Mouse (Mus musculus): Measurements from ENCODE around the gene Dmtf1. TPM values are rescaled to one million over a fixed set of nuclear protein-coding genes. Genes with fewer than 3 reads are reported as not detected.
A peak's percentile ranks its signal among the peaks of the same experiment; 100 is the strongest.

Gene Dmtf1
- polyA plus RNA-seq, 1 experiment from 2014 or later: 44.9 TPM

GRCm38 (mm10) chr5:9157336-9157735 lies 4.2 kb downstream of the Dmtf1 start:
- no peak for ATAC-seq (ENCODE audit: low read depth)
- no peaks in the 10 kb centered on the region for H3K36me3 ChIP-seq (ENCODE audit: control insufficient read depth, insufficient read depth, low read length)
- peaks cover 4% of the 10 kb centered on the region; the same call in 1 of the 2 replicates for H3K4me1 ChIP-seq (replicated peaks; ENCODE audit: control insufficient read depth, insufficient read depth, low read length)
- H3K9ac ChIP-seq (ENCODE audit: low read length): no peak overlapping the region
- no peaks in the 10 kb centered on the region for H3K9me3 ChIP-seq (ENCODE audit: control insufficient read depth, low read length)
- no peak overlapping the region for H3K4me3 ChIP-seq (ENCODE audit: low read length)
- no peaks in the 10 kb centered on the region for H3K27me3 ChIP-seq (ENCODE audit: control insufficient read depth, insufficient read depth, low read depth, low read length)
- WGBS: 77% methylated on average over 1 of the region's 1 CpGs
- H3K4me2 ChIP-seq (ENCODE audit: low read depth, low read length): no peak overlapping the region
- no peak overlapping the region for H3K27ac ChIP-seq (ENCODE audit: low read length)

- no peak for ATAC-seq (ENCODE audit: low read depth)
Observed at GRCm38 (mm10) chr5:9156746-9157145, 4.8 kb downstream of the Dmtf1 start.

GRCm38 (mm10) chr5:9149273-9149850 lies 12.2 kb downstream of the Dmtf1 start:
- peaks cover 11% of the 10 kb centered on the region for H3K36me3 ChIP-seq (ENCODE audit: control insufficient read depth, insufficient read depth, low read length)
- no peak overlapping the region for H3K4me2 ChIP-seq (ENCODE audit: low read depth, low read length)
- H3K27ac ChIP-seq (ENCODE audit: low read length): no peak overlapping the region
- H3K4me1 ChIP-seq (replicated peaks; ENCODE audit: control insufficient read depth, insufficient read depth, low read length): no peaks in the 10 kb centered on the region
- H3K9ac ChIP-seq (ENCODE audit: low read length): no peak overlapping the region
- no peak overlapping the region for H3K4me3 ChIP-seq (ENCODE audit: low read length)
- WGBS: 69% methylated on average over 8 of the region's 8 CpGs
- no peaks in the 10 kb centered on the region for H3K9me3 ChIP-seq (ENCODE audit: control insufficient read depth, low read length)
- ATAC-seq (ENCODE audit: low read depth): peak; percentile 34; the same call in 1 of the 2 replicates
- no peaks in the 10 kb centered on the region for H3K27me3 ChIP-seq (ENCODE audit: control insufficient read depth, insufficient read depth, low read depth, low read length)

More at GRCm38 (mm10) chr5:9156746-9157145, 4.8 kb downstream of the Dmtf1 start:
- Histone ChIP-seq H3K9ac (ENCODE audit: low read length) (no peak overlapping the region), H3K9me3 (ENCODE audit: control insufficient read depth, low read length) (no peaks in the 10 kb centered on the region), H3K4me3 (ENCODE audit: low read length) (no peak overlapping the region), H3K27ac (ENCODE audit: low read length) (no peak overlapping the region), H3K27me3 (ENCODE audit: control insufficient read depth, insufficient read depth, low read depth, low read length) (no peaks in the 10 kb centered on the region), H3K36me3 (ENCODE audit: control insufficient read depth, insufficient read depth, low read length) (no peaks in the 10 kb centered on the region), H3K4me2 (ENCODE audit: low read depth, low read length) (no peak overlapping the region), H3K4me1 (replicated peaks; ENCODE audit: control insufficient read depth, insufficient read depth, low read length) (peaks cover 2% of the 10 kb centered on the region; the same call in 1 of the 2 replicates)

- H3K9me3 ChIP-seq (ENCODE audit: control insufficient read depth, low read length): no peaks in the 10 kb centered on the region
- H3K36me3 ChIP-seq (ENCODE audit: control insufficient read depth, insufficient read depth, low read length): peaks cover 20% of the 10 kb centered on the region
- no peak for ATAC-seq (ENCODE audit: low read depth)
- no peak overlapping the region for H3K27ac ChIP-seq (ENCODE audit: low read length)
- H3K4me1 ChIP-seq (replicated peaks; ENCODE audit: control insufficient read depth, insufficient read depth, low read length): no peaks in the 10 kb centered on the region
- H3K9ac ChIP-seq (ENCODE audit: low read length): no peak overlapping the region
- no peak overlapping the region for H3K4me2 ChIP-seq (ENCODE audit: low read depth, low read length)
- no peak overlapping the region for H3K4me3 ChIP-seq (ENCODE audit: low read length)
- no peaks in the 10 kb centered on the region for H3K27me3 ChIP-seq (ENCODE audit: control insufficient read depth, insufficient read depth, low read depth, low read length)
- WGBS: 91% methylated on average over 6 of the region's 6 CpGs
Observed at GRCm38 (mm10) chr5:9142376-9142775, 19.2 kb downstream of the Dmtf1 start.

- ATAC-seq (ENCODE audit: low read depth): no peak
- Histone ChIP-seq H3K4me2 (ENCODE audit: low read depth, low read length) (no peak overlapping the region), H3K27ac (ENCODE audit: low read length) (no peak overlapping the region), H3K36me3 (ENCODE audit: control insufficient read depth, insufficient read depth, low read length) (peaks cover 22% of the 10 kb centered on the region), H3K9ac (ENCODE audit: low read length) (no peak overlapping the region), H3K4me3 (ENCODE audit: low read length) (no peak overlapping the region), H3K27me3 (ENCODE audit: control insufficient read depth, insufficient read depth, low read depth, low read length) (no peaks in the 10 kb centered on the region), H3K4me1 (replicated peaks; ENCODE audit: control insufficient read depth, insufficient read depth, low read length) (no peaks in the 10 kb centered on the region), H3K9me3 (ENCODE audit: control insufficient read depth, low read length) (no peaks in the 10 kb centered on the region)
- WGBS: 87% methylated on average over 8 of the region's 8 CpGs
Observed at GRCm38 (mm10) chr5:9140724-9141123, 20.9 kb downstream of the Dmtf1 start.

GRCm38 (mm10) chr5:9135588-9135987 lies 26.0 kb downstream of the Dmtf1 start:
- H3K9ac ChIP-seq (ENCODE audit: low read length): no peak overlapping the region
- H3K27me3 ChIP-seq (ENCODE audit: control insufficient read depth, insufficient read depth, low read depth, low read length): no peaks in the 10 kb centered on the region
- H3K27ac ChIP-seq (ENCODE audit: low read length): no peak overlapping the region
- no peaks in the 10 kb centered on the region for H3K4me1 ChIP-seq (replicated peaks; ENCODE audit: control insufficient read depth, insufficient read depth, low read length)
- WGBS: 59% methylated on average over 3 of the region's 3 CpGs
- no peak overlapping the region for H3K4me3 ChIP-seq (ENCODE audit: low read length)
- no peak for ATAC-seq (ENCODE audit: low read depth)
- H3K4me2 ChIP-seq (ENCODE audit: low read depth, low read length): no peak overlapping the region
- H3K9me3 ChIP-seq (ENCODE audit: control insufficient read depth, low read length): no peaks in the 10 kb centered on the region
- peaks cover 24% of the 10 kb centered on the region for H3K36me3 ChIP-seq (ENCODE audit: control insufficient read depth, insufficient read depth, low read length)

GRCm38 (mm10) chr5:9131786-9132185 lies 29.8 kb downstream of the Dmtf1 start:
- H3K27me3 ChIP-seq (ENCODE audit: control insufficient read depth, insufficient read depth, low read depth, low read length): no peaks in the 10 kb centered on the region
- 85% methylated on average over 7 of the region's 7 CpGs for WGBS
- H3K36me3 ChIP-seq (ENCODE audit: control insufficient read depth, insufficient read depth, low read length): peaks cover 25% of the 10 kb centered on the region
- H3K4me1 ChIP-seq (replicated peaks; ENCODE audit: control insufficient read depth, insufficient read depth, low read length): no peaks in the 10 kb centered on the region
- no peak overlapping the region for H3K9ac ChIP-seq (ENCODE audit: low read length)
- no peak overlapping the region for H3K27ac ChIP-seq (ENCODE audit: low read length)
- no peak for ATAC-seq (ENCODE audit: low read depth)
- no peak overlapping the region for H3K4me3 ChIP-seq (ENCODE audit: low read length)
- H3K4me2 ChIP-seq (ENCODE audit: low read depth, low read length): no peak overlapping the region
- no peaks in the 10 kb centered on the region for H3K9me3 ChIP-seq (ENCODE audit: control insufficient read depth, low read length)

- WGBS: 92% methylated on average over 12 of the region's 12 CpGs
- Histone ChIP-seq H3K4me3 (ENCODE audit: low read length) (no peak overlapping the region), H3K27me3 (ENCODE audit: control insufficient read depth, insufficient read depth, low read depth, low read length) (no peaks in the 10 kb centered on the region), H3K4me1 (replicated peaks; ENCODE audit: control insufficient read depth, insufficient read depth, low read length) (no peaks in the 10 kb centered on the region), H3K9me3 (ENCODE audit: control insufficient read depth, low read length) (no peaks in the 10 kb centered on the region), H3K4me2 (ENCODE audit: low read depth, low read length) (no peak overlapping the region), H3K9ac (ENCODE audit: low read length) (no peak overlapping the region), H3K27ac (ENCODE audit: low read length) (no peak overlapping the region), H3K36me3 (ENCODE audit: control insufficient read depth, insufficient read depth, low read length) (peaks cover 39% of the 10 kb centered on the region)
- ATAC-seq (ENCODE audit: low read depth): no peak
Observed at GRCm38 (mm10) chr5:9128566-9128965, 33.0 kb downstream of the Dmtf1 start.

GRCm38 (mm10) chr5:9124134-9124533 lies 37.4 kb downstream of the Dmtf1 start:
- peaks cover 51% of the 10 kb centered on the region for H3K36me3 ChIP-seq (ENCODE audit: control insufficient read depth, insufficient read depth, low read length)
- no peak overlapping the region for H3K9ac ChIP-seq (ENCODE audit: low read length)
- WGBS: 75% methylated on average over 2 of the region's 2 CpGs
- no peak overlapping the region for H3K4me2 ChIP-seq (ENCODE audit: low read depth, low read length)
- ATAC-seq (ENCODE audit: low read depth): no peak
- no peaks in the 10 kb centered on the region for H3K9me3 ChIP-seq (ENCODE audit: control insufficient read depth, low read length)
- H3K27me3 ChIP-seq (ENCODE audit: control insufficient read depth, insufficient read depth, low read depth, low read length): no peaks in the 10 kb centered on the region
- no peaks in the 10 kb centered on the region for H3K4me1 ChIP-seq (replicated peaks; ENCODE audit: control insufficient read depth, insufficient read depth, low read length)
- H3K27ac ChIP-seq (ENCODE audit: low read length): no peak overlapping the region
- H3K4me3 ChIP-seq (ENCODE audit: low read length): no peak overlapping the region

GRCm38 (mm10) chr5:9114162-9114561 lies 47.4 kb downstream of the Dmtf1 start:
- Histone ChIP-seq H3K4me1 (replicated peaks; ENCODE audit: control insufficient read depth, insufficient read depth, low read length) (no peaks in the 10 kb centered on the region), H3K4me2 (ENCODE audit: low read depth, low read length) (no peak overlapping the region), H3K36me3 (ENCODE audit: control insufficient read depth, insufficient read depth, low read length) (peaks cover 10% of the 10 kb centered on the region; the same call in 1 of the 2 replicates), H3K27ac (ENCODE audit: low read length) (no peak overlapping the region), H3K9me3 (ENCODE audit: control insufficient read depth, low read length) (no peaks in the 10 kb centered on the region), H3K27me3 (ENCODE audit: control insufficient read depth, insufficient read depth, low read depth, low read length) (no peaks in the 10 kb centered on the region), H3K4me3 (ENCODE audit: low read length) (no peak overlapping the region), H3K9ac (ENCODE audit: low read length) (no peak overlapping the region)
- WGBS: 44% methylated on average over 6 of the region's 6 CpGs
- ATAC-seq (ENCODE audit: low read depth): no peak
